Mouse (Mus musculus) kidney, embryonic 15.5 days (tissue): Measurements from ENCODE around the gene Daxx. TPM values are rescaled to one million over a fixed set of nuclear protein-coding genes. Genes with fewer than 3 reads are reported as not detected.
"Not testable (repeated sequence)": the region's sequence is repeated elsewhere in the genome, so short reads cannot be mapped to it uniquely, and the experiment has no call there.

ENCODE experiments used
- ATAC-seq: fragments of 200-750 bp; cut with Nextera tagmentation; replicated peaks from 2 replicates; pipeline ENCODE4 v1.8.0; 2017; ENCODE audit warnings: moderate TSS enrichment; ENCODE audit not compliant: low FRiP score
- H3K27ac ChIP-seq: fragments of 300-500 bp; sonication (generic); 2 replicates; pipeline ENCODE4 v1.5.1; 2015; ENCODE audit warnings: mild to moderate bottlenecking, inconsistent platforms
- H3K27me3 ChIP-seq: fragments of 300-500 bp; sonication (generic); 2 replicates; pipeline ENCODE4 v1.6.1; 2015; ENCODE audit warnings: inconsistent platforms
- H3K36me3 ChIP-seq: fragments of 300-500 bp; sonication (generic); 2 replicates; pipeline ENCODE4 v1.6.1; 2015; ENCODE audit warnings: inconsistent platforms
- H3K4me1 ChIP-seq: fragments of 300-500 bp; sonication (generic); 2 replicates; pipeline ENCODE4 v1.6.1; 2015; ENCODE audit warnings: inconsistent platforms
- H3K4me2 ChIP-seq: fragments of 300-500 bp; sonication (generic); 2 replicates; pipeline ENCODE4 v1.6.1; 2015; ENCODE audit warnings: moderate library complexity, mild to moderate bottlenecking, inconsistent platforms
- H3K4me3 ChIP-seq: fragments of 300-500 bp; sonication (generic); replicated peaks from 2 replicates; pipeline ENCODE4 v1.5.1; 2015; ENCODE audit warnings: mild to moderate bottlenecking, inconsistent platforms
- H3K9ac ChIP-seq: fragments of 300-500 bp; sonication (generic); 2 replicates; pipeline ENCODE4 v1.6.1; 2015; ENCODE audit warnings: mild to moderate bottlenecking, inconsistent platforms
- H3K9me3 ChIP-seq: fragments of 300-500 bp; sonication (generic); replicated peaks from 2 replicates; pipeline ENCODE4 v1.6.1; 2016; ENCODE audit warnings: inconsistent platforms
- WGBS: fragments of 180-500 bp; shearing (Covaris S2); methylation state at CpG from one replicate; pipeline ENCODE4 v1.1.7; 2015; ENCODE audit warnings: mixed read lengths; 5-methylcytosine and 5-hydroxymethylcytosine counted together
- polyA plus RNA-seq: library from polyadenylated mRNA; unstranded; fragments of >200 nt; fragmentation: Nextera tagmentation; extraction: Ambion mirVana; gene quantifications from 2 replicates; pipeline ENCODE4 v1.2.1, GENCODE M21; 2015

Daxx gene
- polyA plus RNA-seq, result 47.6 and 60.0 TPM in 2 replicates

GRCm38 (mm10) chr17:33909077-33909868 lies at the start of gene Daxx:
Daxx (plus strand) TSS chr17:33909414.
- WGBS, result under 1% methylated on average over 68 of the region's 68 CpGs
- no peaks in the 10 kb centered on the region for H3K9me3 ChIP-seq
- peak within 1 kb of the TSS; percentile 94 for H3K27ac ChIP-seq
- H3K4me1 ChIP-seq, result peaks cover 40% of the 10 kb centered on the region
- H3K36me3 ChIP-seq, result peaks cover 35% of the 10 kb centered on the region
- peak within 1 kb of the TSS; percentile 77 for H3K9ac ChIP-seq
- peak; percentile 96 for ATAC-seq
- H3K27me3 ChIP-seq, result no peaks in the 10 kb centered on the region
- H3K4me2 ChIP-seq, result peak within 1 kb of the TSS; percentile 98
- peak within 1 kb of the TSS; percentile 66 for H3K4me3 ChIP-seq

GRCm38 (mm10) chr17:33865330-33866030 lies 43.7 kb upstream of the Daxx start:
- H3K4me3 ChIP-seq, result no peak overlapping the region
- no peak overlapping the region for H3K27ac ChIP-seq
- H3K27me3 ChIP-seq, result no peaks in the 10 kb centered on the region
- H3K9ac ChIP-seq, result no peak overlapping the region
- H3K36me3 ChIP-seq, result no peaks in the 10 kb centered on the region
- H3K4me1 ChIP-seq, result no peaks in the 10 kb centered on the region
- WGBS, result 43% methylated on average over 7 of the region's 9 CpGs
- no peaks in the 10 kb centered on the region for H3K9me3 ChIP-seq
- ATAC-seq, result no peak
- no peak overlapping the region for H3K4me2 ChIP-seq

GRCm38 (mm10) chr17:33873537-33873936 lies 35.7 kb upstream of the Daxx start, which contains the start of gene Gm7029:
Gm7029 (plus strand) TSS chr17:33873837.
- not testable (repeated sequence) for H3K27ac ChIP-seq, H3K27me3 ChIP-seq, H3K9ac ChIP-seq, H3K4me3 ChIP-seq, H3K4me2 ChIP-seq, H3K4me1 ChIP-seq, ATAC-seq, H3K9me3 ChIP-seq
- H3K36me3 ChIP-seq, result peaks cover 34% of the 10 kb centered on the region
- 82% methylated on average over 7 of the region's 12 CpGs for WGBS

- Histone ChIP-seq H3K4me3 (no peak overlapping the region), H3K4me1 (no peaks in the 10 kb centered on the region), H3K27ac (no peak overlapping the region), H3K36me3 (peaks cover 43% of the 10 kb centered on the region), H3K4me2 (no peak overlapping the region), H3K9me3 (no peaks in the 10 kb centered on the region), H3K9ac (no peak overlapping the region), H3K27me3 (no peaks in the 10 kb centered on the region)
- no peak for ATAC-seq
- WGBS, result 85% methylated on average over 11 of the region's 11 CpGs
These were observed 34.8 kb upstream of the Daxx start for GRCm38 (mm10) chr17:33874411-33874810.

GRCm38 (mm10) chr17:33875797-33876196 lies 33.4 kb upstream of the Daxx start:
- not testable (repeated sequence) for ATAC-seq, H3K9ac ChIP-seq, H3K9me3 ChIP-seq, H3K4me1 ChIP-seq, H3K27me3 ChIP-seq, H3K4me3 ChIP-seq, H3K27ac ChIP-seq, H3K4me2 ChIP-seq
- H3K36me3 ChIP-seq, result peaks cover 54% of the 10 kb centered on the region
- WGBS, result 81% methylated on average over 5 of the region's 5 CpGs

GRCm38 (mm10) chr17:33884320-33884719 lies 24.9 kb upstream of the Daxx start:
- H3K4me1 ChIP-seq, result peaks cover 14% of the 10 kb centered on the region
- not testable (repeated sequence) for ATAC-seq, H3K4me2 ChIP-seq, H3K9ac ChIP-seq, H3K27ac ChIP-seq, H3K27me3 ChIP-seq, H3K9me3 ChIP-seq, H3K4me3 ChIP-seq
- 92% methylated on average over 10 of the region's 11 CpGs for WGBS
- H3K36me3 ChIP-seq, result peaks cover 60% of the 10 kb centered on the region

- Histone ChIP-seq H3K36me3 (peaks cover 31% of the 10 kb centered on the region), H3K4me1 (peaks cover 18% of the 10 kb centered on the region), H3K4me2 (peak overlapping the region; percentile 63; the same call in 1 of the 2 replicates)
- H3K9me3 ChIP-seq, H3K27ac ChIP-seq, H3K27me3 ChIP-seq, ATAC-seq, H3K4me3 ChIP-seq, H3K9ac ChIP-seq: not testable (repeated sequence)
- WGBS, result 70% methylated on average over 2 of the region's 2 CpGs
These were observed 21.4 kb upstream of the Daxx start for GRCm38 (mm10) chr17:33887802-33888201.

- peaks cover 27% of the 10 kb centered on the region for H3K36me3 ChIP-seq
- peaks cover 18% of the 10 kb centered on the region for H3K4me1 ChIP-seq
- not testable (repeated sequence) for H3K9ac ChIP-seq, H3K27ac ChIP-seq, ATAC-seq, H3K27me3 ChIP-seq, H3K9me3 ChIP-seq
- H3K4me3 ChIP-seq, result 0 out of 2 replicates have a peak overlapping the region, but pooled peaks have one; percentile 7
- peak overlapping the region; percentile 63 for H3K4me2 ChIP-seq
These were observed 21.0 kb upstream of the Daxx start for GRCm38 (mm10) chr17:33888230-33888629.

GRCm38 (mm10) chr17:33889941-33890532 lies 19.2 kb upstream of the Daxx start:
- Histone ChIP-seq H3K4me1 (peaks cover 18% of the 10 kb centered on the region), H3K4me2 (peak overlapping the region; percentile 63), H3K36me3 (peaks cover 16% of the 10 kb centered on the region), H3K9ac (peak overlapping the region; percentile 68), H3K27ac (peak overlapping the region; percentile 78), H3K4me3 (peak overlapping the region; percentile 71)
- H3K9me3 ChIP-seq, ATAC-seq, H3K27me3 ChIP-seq: not testable (repeated sequence)
- under 1% methylated on average over 36 of the region's 44 CpGs for WGBS

- Histone ChIP-seq H3K9me3 (no peaks in the 10 kb centered on the region), H3K9ac (peak within 1 kb of the TSS; percentile 68), H3K27me3 (no peaks in the 10 kb centered on the region), H3K4me3 (peak within 1 kb of the TSS; percentile 71), H3K27ac (peak within 1 kb of the TSS; percentile 78), H3K36me3 (peaks cover 11% of the 10 kb centered on the region), H3K4me1 (peaks cover 18% of the 10 kb centered on the region), H3K4me2 (peak within 1 kb of the TSS; percentile 63)
- WGBS, result under 1% methylated on average over 49 of the region's 49 CpGs
- ATAC-seq, result peak; percentile 99
These were observed 18.6 kb upstream of the Daxx start, which contains the start of gene Kifc1 for GRCm38 (mm10) chr17:33890533-33891059. Kifc1 (minus strand) TSS chr17:33890661.

- Histone ChIP-seq H3K27ac (no peak overlapping the region), H3K9ac (no peak overlapping the region), H3K4me2 (no peak overlapping the region), H3K27me3 (no peaks in the 10 kb centered on the region), H3K4me3 (no peak overlapping the region), H3K36me3 (peaks cover 3% of the 10 kb centered on the region), H3K4me1 (peaks cover 18% of the 10 kb centered on the region), H3K9me3 (no peaks in the 10 kb centered on the region)
- ATAC-seq, result no peak
- WGBS, result 68% methylated on average over 2 of the region's 2 CpGs
These were observed 17.9 kb upstream of the Daxx start for GRCm38 (mm10) chr17:33891357-33891756.

GRCm38 (mm10) chr17:33891892-33892291 lies 17.3 kb upstream of the Daxx start:
- 75% methylated on average over 6 of the region's 6 CpGs for WGBS
- not testable (repeated sequence) for H3K27ac ChIP-seq, H3K9ac ChIP-seq, H3K4me2 ChIP-seq, H3K4me3 ChIP-seq, H3K27me3 ChIP-seq, ATAC-seq, H3K9me3 ChIP-seq, H3K36me3 ChIP-seq
- peaks cover 18% of the 10 kb centered on the region for H3K4me1 ChIP-seq
